Mouse (Mus musculus): Measurements from ENCODE around the gene Kng1. TPM values are rescaled to one million over a fixed set of nuclear protein-coding genes. Genes with fewer than 3 reads are reported as not detected.
"Not testable (repeated sequence)": the region's sequence is repeated elsewhere in the genome, so short reads cannot be mapped to it uniquely, and the experiment has no call there.

Kng1 gene
- polyA plus RNA-seq, 1 experiment from 2014 or later = 0.47 TPM

DNA sequence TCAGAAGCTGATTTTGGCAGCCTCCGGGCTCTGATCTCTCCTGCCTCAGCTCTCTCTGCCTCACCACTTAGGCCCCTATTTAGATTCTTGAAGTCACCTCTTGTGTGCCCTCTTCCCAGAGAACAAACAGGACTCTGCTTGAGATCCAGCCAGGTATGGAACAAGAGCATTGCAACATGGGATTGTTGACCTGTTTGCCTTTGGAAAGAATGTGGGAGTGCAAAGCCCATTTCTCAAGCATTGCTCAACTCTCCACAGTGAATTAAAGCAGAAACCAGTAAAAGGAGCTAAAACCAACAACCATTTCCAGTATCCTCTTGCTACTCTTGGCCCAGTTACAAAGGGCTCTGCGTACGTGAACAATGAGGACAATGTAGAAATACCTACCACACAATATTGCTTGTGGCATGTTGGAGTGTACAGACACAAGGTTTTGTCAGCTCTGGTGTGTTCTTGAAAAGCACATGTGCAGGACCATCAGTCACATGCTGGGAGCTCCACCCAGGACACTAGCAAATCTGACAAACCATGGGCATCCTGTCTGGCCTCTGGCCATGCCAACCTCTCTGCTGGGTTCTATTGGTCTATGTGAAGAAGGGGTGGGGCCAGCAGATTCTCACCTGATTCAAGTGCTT, 28.6 kb upstream of the Kng1 start, which contains the start of gene Kng2:
TSS of gene Kng2 (minus strand) at position 517 of the 635 bp plus-strand sequence.
- 60% methylated on average over 3 of the region's 3 CpGs for WGBS
- not testable (repeated sequence) for H3K27ac ChIP-seq (ENCODE audit: low read length); H3K9ac ChIP-seq (replicated peaks; ENCODE audit: low read depth); H3K4me3 ChIP-seq (ENCODE audit: low read depth, low read length); H3K9me3 ChIP-seq (ENCODE audit: low read length); H3K27me3 ChIP-seq (replicated peaks; ENCODE audit: insufficient read depth, low read length); H3K4me2 ChIP-seq (replicated peaks; ENCODE audit: low read depth, low read length); H3K4me1 ChIP-seq (ENCODE audit: insufficient read depth, low read depth, low read length); H3K36me3 ChIP-seq (ENCODE audit: insufficient read depth, low read length)
- TF ChIP-seq EP300 (IDR thresholded peaks at IDR 0.05) = 0 out of 2 replicates have a peak, but pooled peaks have one; percentile 27
- DNase-seq (ENCODE audit: low spot score) (peak; percentile 65), ATAC-seq (peak; percentile 70)

DNA sequence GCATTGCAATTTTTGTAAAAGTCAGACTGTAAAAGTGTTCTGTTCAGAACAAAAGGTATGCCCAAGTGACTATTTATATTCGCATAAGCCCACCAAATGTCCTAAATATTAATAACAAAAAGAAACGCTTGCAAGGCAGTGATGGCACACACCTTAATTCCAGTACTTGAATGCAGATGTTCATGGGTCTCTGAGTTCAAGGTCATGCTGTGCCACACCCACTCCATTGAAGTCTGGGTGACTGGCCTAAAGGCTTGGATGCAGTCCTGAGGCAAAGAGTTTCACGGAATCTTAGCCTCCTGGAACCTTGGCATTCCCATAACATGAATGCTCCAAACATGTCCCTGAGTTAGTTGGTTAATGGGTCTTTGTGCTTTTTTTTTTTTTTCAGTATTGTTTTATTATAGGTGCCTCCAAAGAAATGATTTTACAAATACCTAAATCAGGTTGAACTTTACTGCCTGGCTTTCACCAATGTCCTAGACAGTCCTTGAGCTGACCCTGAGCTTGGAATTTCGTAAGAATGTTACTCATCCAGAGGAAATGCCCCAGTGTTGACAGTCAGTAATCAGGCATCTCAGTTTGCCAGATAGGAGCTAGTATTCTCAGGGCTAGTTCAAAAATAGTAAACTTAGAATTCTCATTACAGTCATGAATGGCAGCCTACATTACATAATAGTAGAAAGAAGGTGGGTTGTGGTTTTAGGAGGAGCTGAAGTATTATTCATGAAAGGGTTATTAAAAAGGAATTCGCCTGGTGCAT, 26.8 kb upstream of the Kng1 start:
- Histone ChIP-seq H3K27ac (ENCODE audit: low read length) (no peak overlapping the region), H3K4me1 (ENCODE audit: insufficient read depth, low read depth, low read length) (no peaks in the 10 kb centered on the region), H3K4me3 (ENCODE audit: low read depth, low read length) (no peak overlapping the region), H3K9ac (replicated peaks; ENCODE audit: low read depth) (no peak overlapping the region), H3K4me2 (replicated peaks; ENCODE audit: low read depth, low read length) (no peak overlapping the region), H3K9me3 (ENCODE audit: low read length) (no peaks in the 10 kb centered on the region), H3K36me3 (ENCODE audit: insufficient read depth, low read length) (no peaks in the 10 kb centered on the region), H3K27me3 (replicated peaks; ENCODE audit: insufficient read depth, low read length) (no peaks in the 10 kb centered on the region)
- TF ChIP-seq EP300 (IDR thresholded peaks at IDR 0.05) (no peak), CTCF (IDR thresholded peaks at IDR 0.05) (no peak)
- DNase-seq (ENCODE audit: low spot score) = no peak
- no peak for ATAC-seq
- 80% methylated on average over 5 of the region's 5 CpGs for WGBS

DNA sequence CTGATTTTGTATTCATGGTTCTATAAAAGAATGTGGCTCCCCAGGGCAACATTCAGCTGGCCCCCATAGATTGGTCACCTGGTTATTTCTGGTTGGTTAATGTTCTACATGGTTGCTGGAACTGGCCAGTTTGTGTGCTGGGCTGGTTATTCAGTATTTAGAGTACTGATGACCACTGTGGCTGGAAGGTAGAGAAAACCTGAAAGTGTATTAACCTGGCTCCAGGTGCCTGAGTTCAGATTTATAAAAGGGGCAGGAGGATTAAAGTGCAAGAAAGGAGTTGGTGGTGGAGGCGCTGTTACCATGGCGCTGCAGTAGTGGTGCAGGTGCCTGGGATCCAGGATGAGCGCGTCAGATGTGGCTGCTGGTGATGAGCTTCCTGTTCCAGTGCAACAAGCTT, 24.0 kb upstream of the Kng1 start:
- WGBS = 83% methylated on average over 4 of the region's 4 CpGs
- H3K4me1 ChIP-seq (ENCODE audit: insufficient read depth, low read depth, low read length) = no peaks in the 10 kb centered on the region
- H3K27me3 ChIP-seq (replicated peaks; ENCODE audit: insufficient read depth, low read length) = no peaks in the 10 kb centered on the region
- TF ChIP-seq CTCF (IDR thresholded peaks at IDR 0.05) = no peak
- no peak overlapping the region for H3K4me2 ChIP-seq (replicated peaks; ENCODE audit: low read depth, low read length)
- H3K9ac ChIP-seq (replicated peaks; ENCODE audit: low read depth) = no peak overlapping the region
- no peak for ATAC-seq
- DNase-seq (ENCODE audit: low spot score) = no peak
- H3K4me3 ChIP-seq (ENCODE audit: low read depth, low read length) = no peak overlapping the region
- no peaks in the 10 kb centered on the region for H3K36me3 ChIP-seq (ENCODE audit: insufficient read depth, low read length)
- H3K9me3 ChIP-seq (ENCODE audit: low read length) = no peaks in the 10 kb centered on the region
- no peak overlapping the region for H3K27ac ChIP-seq (ENCODE audit: low read length)

DNA sequence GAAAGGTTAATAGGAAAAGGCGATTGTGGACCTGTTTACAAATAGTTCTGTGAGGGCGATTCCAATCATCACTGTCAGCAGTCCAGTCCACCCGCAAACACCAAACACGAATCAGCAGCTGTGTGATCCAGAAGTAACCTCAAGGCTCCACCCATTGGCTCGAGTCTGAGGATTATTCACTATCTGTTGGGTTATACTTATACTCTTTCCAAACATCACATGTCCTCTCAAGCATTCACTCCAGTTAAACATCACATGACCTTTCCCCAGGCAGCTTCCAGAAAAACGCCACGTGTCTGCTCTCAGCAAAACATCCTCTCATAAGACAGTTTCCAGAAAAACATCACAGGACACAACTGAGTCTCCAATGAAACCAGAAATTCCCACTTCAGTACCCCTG, 19.9 kb upstream of the Kng1 start:
- DNase-seq (ENCODE audit: low spot score) (no peak), ATAC-seq (no peak)
- Histone ChIP-seq H3K4me1 (ENCODE audit: insufficient read depth, low read depth, low read length) (no peaks in the 10 kb centered on the region), H3K27me3 (replicated peaks; ENCODE audit: insufficient read depth, low read length) (no peaks in the 10 kb centered on the region), H3K9me3 (ENCODE audit: low read length) (no peaks in the 10 kb centered on the region), H3K4me2 (replicated peaks; ENCODE audit: low read depth, low read length) (no peak overlapping the region), H3K36me3 (ENCODE audit: insufficient read depth, low read length) (no peaks in the 10 kb centered on the region), H3K27ac (ENCODE audit: low read length) (no peak overlapping the region), H3K9ac (replicated peaks; ENCODE audit: low read depth) (no peak overlapping the region), H3K4me3 (ENCODE audit: low read depth, low read length) (no peak overlapping the region)
- TF ChIP-seq CTCF (IDR thresholded peaks at IDR 0.05) = no peak
- no peak for TF ChIP-seq EP300 (IDR thresholded peaks at IDR 0.05)
- WGBS = 61% methylated on average over 7 of the region's 7 CpGs

DNA sequence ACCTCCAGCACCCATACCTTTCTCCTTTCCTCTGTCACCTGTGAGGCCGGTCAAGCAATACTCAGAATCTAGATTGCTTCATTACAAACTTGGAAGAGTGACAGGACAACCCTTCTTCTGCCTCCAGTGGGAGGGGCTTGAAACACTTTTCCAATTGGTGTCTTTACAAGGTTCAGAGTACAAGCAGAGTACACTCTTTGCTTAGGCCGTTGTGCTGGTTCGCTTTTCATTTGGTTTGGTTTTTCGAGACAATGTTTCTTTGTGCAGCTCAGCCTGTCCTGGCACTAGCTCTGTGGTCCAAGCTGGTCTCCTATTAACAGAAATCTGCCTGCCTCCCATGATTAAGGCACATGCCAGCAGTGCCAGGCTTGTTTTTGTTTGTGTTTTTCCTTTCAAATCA, 18.4 kb upstream of the Kng1 start:
- ATAC-seq (no peak), DNase-seq (ENCODE audit: low spot score) (no peak)
- Histone ChIP-seq H3K4me1 (ENCODE audit: insufficient read depth, low read depth, low read length) (no peaks in the 10 kb centered on the region), H3K9me3 (ENCODE audit: low read length) (no peaks in the 10 kb centered on the region), H3K27ac (ENCODE audit: low read length) (no peak overlapping the region), H3K36me3 (ENCODE audit: insufficient read depth, low read length) (no peaks in the 10 kb centered on the region), H3K4me3 (ENCODE audit: low read depth, low read length) (no peak overlapping the region), H3K4me2 (replicated peaks; ENCODE audit: low read depth, low read length) (no peak overlapping the region), H3K27me3 (replicated peaks; ENCODE audit: insufficient read depth, low read length) (no peaks in the 10 kb centered on the region), H3K9ac (replicated peaks; ENCODE audit: low read depth) (no peak overlapping the region)
- 73% methylated on average over 4 of the region's 4 CpGs for WGBS
- no peak for TF ChIP-seq EP300 (IDR thresholded peaks at IDR 0.05)
- no peak for TF ChIP-seq CTCF (IDR thresholded peaks at IDR 0.05)

DNA sequence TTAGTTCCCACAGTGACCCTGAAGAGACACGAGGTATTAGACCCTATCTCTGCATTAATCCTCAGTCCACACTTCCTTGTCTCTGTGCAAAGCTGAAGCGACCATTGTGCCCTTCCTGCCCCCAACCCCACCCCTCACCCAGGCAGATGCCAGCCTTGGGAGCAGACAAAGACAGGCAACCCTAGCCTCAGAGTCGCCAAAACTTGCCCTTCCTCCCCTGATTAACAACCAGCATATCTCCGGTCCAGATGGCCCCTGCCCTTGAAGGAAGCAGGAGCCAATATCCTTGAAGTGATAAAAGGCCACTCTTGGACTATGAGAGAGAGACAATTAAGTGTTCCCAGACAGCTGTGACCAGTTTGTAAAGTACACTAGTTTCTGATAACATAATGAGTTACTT, 16.8 kb upstream of the Kng1 start:
- no peaks in the 10 kb centered on the region for H3K27me3 ChIP-seq (replicated peaks; ENCODE audit: insufficient read depth, low read length)
- no peaks in the 10 kb centered on the region for H3K36me3 ChIP-seq (ENCODE audit: insufficient read depth, low read length)
- DNase-seq (ENCODE audit: low spot score) = no peak
- no peak overlapping the region for H3K4me3 ChIP-seq (ENCODE audit: low read depth, low read length)
- WGBS = 21% methylated on average over 4 of the region's 4 CpGs
- no peaks in the 10 kb centered on the region for H3K4me1 ChIP-seq (ENCODE audit: insufficient read depth, low read depth, low read length)
- H3K9ac ChIP-seq (replicated peaks; ENCODE audit: low read depth) = no peak overlapping the region
- TF ChIP-seq CTCF (IDR thresholded peaks at IDR 0.05) = no peak
- no peak for TF ChIP-seq EP300 (IDR thresholded peaks at IDR 0.05)
- ATAC-seq = no peak
- H3K27ac ChIP-seq (ENCODE audit: low read length) = no peak overlapping the region
- no peak overlapping the region for H3K4me2 ChIP-seq (replicated peaks; ENCODE audit: low read depth, low read length)
- no peaks in the 10 kb centered on the region for H3K9me3 ChIP-seq (ENCODE audit: low read length)
